Mouse (Mus musculus): ENCODE measurements around the gene Dedd. TPM values are rescaled to one million over a fixed set of nuclear protein-coding genes. Genes with fewer than 3 reads are reported as not detected.

Gene Dedd
- total RNA-seq, 1 experiment, result 23.9 TPM

DNA sequence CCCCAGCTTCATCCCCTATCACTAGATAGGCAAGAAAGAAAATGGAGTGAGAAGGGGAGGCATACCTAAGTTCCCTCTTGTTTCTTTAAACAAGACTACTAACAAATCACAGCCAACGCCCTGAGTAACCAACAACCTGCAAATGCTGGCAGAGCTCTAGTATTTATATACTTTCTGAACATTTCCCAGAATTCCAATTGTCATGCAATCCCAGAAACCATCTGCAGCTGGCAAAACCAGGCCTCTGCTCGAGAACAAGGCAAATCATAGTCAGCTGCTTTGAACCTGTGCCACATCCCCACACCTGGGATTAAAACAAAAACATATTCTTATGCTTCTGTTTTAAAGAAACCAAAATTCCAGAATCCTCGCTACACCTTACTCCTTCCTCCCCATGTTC, 35.6 kb upstream of the Dedd start:
- no peak for TF ChIP-seq HCFC1 (IDR thresholded peaks at IDR 0.05; ENCODE audit: borderline replicate concordance, insufficient read depth, low read length)
- TF ChIP-seq ZNF384 (IDR thresholded peaks at IDR 0.05; ENCODE audit: low read depth, low read length), result no peak
- no peak for TF ChIP-seq ZC3H11A (IDR thresholded peaks at IDR 0.05; ENCODE audit: borderline replicate concordance, low read depth, low read length)
- no peak for TF ChIP-seq MAFK (IDR thresholded peaks at IDR 0.05; ENCODE audit: insufficient read depth, low read depth, low read length)
- TF ChIP-seq CHD2 (IDR thresholded peaks at IDR 0.05; ENCODE audit: low read depth, low read length), result no peak
- H3K9ac ChIP-seq (ENCODE audit: insufficient read depth, low read depth, low read length, poor library complexity, severe bottlenecking), result no peak overlapping the region

DNA sequence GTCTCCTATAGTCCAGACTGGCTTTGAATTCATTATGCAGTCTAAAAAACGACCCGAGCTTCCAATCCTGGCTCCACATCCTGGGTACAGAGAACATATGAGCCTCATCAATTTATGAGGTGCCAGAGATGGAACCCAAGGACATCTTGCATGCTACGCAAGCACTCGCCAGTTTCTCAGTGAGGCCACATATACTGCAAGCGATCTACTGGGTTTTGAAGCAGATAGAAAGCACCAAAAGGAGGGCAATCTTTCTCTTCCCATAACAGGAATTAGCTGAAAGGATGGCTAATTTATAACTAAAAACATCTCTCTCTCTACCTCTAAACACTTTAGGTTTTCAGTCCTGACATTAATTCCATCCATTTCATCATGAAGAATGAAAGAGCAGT, 35.0 kb upstream of the Dedd start:
- no peaks in the 10 kb centered on the region for H3K9me3 ChIP-seq (ENCODE audit: control insufficient read depth, insufficient read depth, low read depth, low read length)
- no peak for TF ChIP-seq MAFK (IDR thresholded peaks at IDR 0.05; ENCODE audit: insufficient read depth, low read depth, low read length)
- TF ChIP-seq HCFC1 (IDR thresholded peaks at IDR 0.05; ENCODE audit: borderline replicate concordance, insufficient read depth, low read length), result no peak
- no peak for TF ChIP-seq ZC3H11A (IDR thresholded peaks at IDR 0.05; ENCODE audit: borderline replicate concordance, low read depth, low read length)
- TF ChIP-seq CHD2 (IDR thresholded peaks at IDR 0.05; ENCODE audit: low read depth, low read length), result no peak
- TF ChIP-seq ZNF384 (IDR thresholded peaks at IDR 0.05; ENCODE audit: low read depth, low read length), result no peak
- H3K9ac ChIP-seq (ENCODE audit: insufficient read depth, low read depth, low read length, poor library complexity, severe bottlenecking), result peak overlapping the region; percentile 95
- in situ Hi-C loops (cut with MboI; ENCODE audit: low sequenced_read_pairs in 2 of 2, unreplicated experiment in 2 of 2), result no loop called here
- peak overlapping the region; percentile 85 to 99 for H3K4me3 ChIP-seq (ENCODE audit: insufficient read depth in 1 of 2, low read depth in 1 of 2, low read length in 2 of 2, poor library complexity in 1 of 2, severe bottlenecking in 1 of 2)
- no peak for DNase-seq (ENCODE audit: low read depth, low spot score)
- H3K4me1 ChIP-seq (ENCODE audit: control insufficient read depth in 2 of 2, insufficient read depth in 2 of 2, low read length in 2 of 2, poor library complexity in 1 of 2), result peaks cover 4 to 14% of the 10 kb centered on the region in 2 experiments; a peak in 3 of 4 replicates
- no peaks in the 10 kb centered on the region for H3K36me3 ChIP-seq (ENCODE audit: control insufficient read depth, insufficient read depth, low read length, poor library complexity, severe bottlenecking)
- H3K27ac ChIP-seq (ENCODE audit: insufficient read depth, low read depth, low read length, poor library complexity, severe bottlenecking), result peak overlapping the region; percentile 94; the same call in 1 of the 2 replicates

More for the DNA sequence above, 35.6 kb upstream of the Dedd start:
- Histone ChIP-seq H3K36me3 (ENCODE audit: control insufficient read depth, insufficient read depth, low read length, poor library complexity, severe bottlenecking) (no peaks in the 10 kb centered on the region), H3K9me3 (ENCODE audit: control insufficient read depth, insufficient read depth, low read depth, low read length) (no peaks in the 10 kb centered on the region), H3K4me1 (ENCODE audit: control insufficient read depth in 2 of 2, insufficient read depth in 2 of 2, low read length in 2 of 2, poor library complexity in 1 of 2) (peaks cover 4 to 9% of the 10 kb centered on the region in 2 experiments; a peak in 3 of 4 replicates), H3K4me3 (ENCODE audit: insufficient read depth in 1 of 2, low read depth in 1 of 2, low read length in 2 of 2, poor library complexity in 1 of 2, severe bottlenecking in 1 of 2) (peak overlapping the region; percentile 85 to 99; a peak in 3 of 4 replicates), H3K27ac (ENCODE audit: insufficient read depth, low read depth, low read length, poor library complexity, severe bottlenecking) (no peak overlapping the region; the same call in 1 of the 2 replicates)
- in situ Hi-C loops (cut with MboI; ENCODE audit: low sequenced_read_pairs in 2 of 2, unreplicated experiment in 2 of 2), result no loop called here
- DNase-seq (ENCODE audit: low read depth, low spot score), result no peak

DNA sequence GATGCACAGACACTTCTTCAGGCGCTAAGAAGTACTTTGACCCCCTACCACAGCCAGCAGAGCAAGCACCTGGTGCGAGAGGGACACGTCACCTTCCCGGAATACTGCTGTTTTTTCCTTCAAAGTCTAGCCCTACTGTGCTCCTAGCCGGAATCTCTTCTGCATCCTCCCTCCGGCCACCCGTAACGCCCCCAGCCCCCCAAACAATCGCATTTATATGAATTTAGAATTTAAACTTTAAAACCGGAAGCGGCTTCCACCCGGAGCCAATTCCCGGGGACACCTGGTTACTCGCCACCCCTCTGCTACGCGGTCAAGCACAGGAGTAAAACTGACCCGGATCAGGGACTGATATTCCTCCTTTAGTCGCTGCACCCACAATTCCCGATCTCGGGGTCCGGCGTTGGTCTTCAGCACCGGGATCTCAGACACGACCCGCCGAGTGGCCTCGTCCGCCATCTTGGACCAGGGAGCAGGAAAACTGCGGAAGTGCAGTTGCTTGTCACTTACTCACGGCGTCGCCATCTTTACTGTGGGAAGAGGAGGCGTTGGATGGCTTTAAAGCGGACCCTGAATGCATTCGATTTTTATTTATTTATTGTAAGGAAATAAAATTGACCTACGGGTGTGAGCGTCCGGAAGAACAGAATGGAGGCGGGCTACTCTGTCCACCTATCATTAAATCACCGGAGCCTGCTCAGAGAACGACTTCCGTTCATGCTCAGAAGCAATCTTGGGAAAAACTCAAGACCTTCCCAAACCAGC, 34.5 kb upstream of the Dedd start, which contains the start of gene Ufc1:
Ufc1 (minus strand) TSS at position 727 of the 765 bp plus-strand sequence.
- in situ Hi-C loops (cut with MboI; ENCODE audit: low sequenced_read_pairs in 2 of 2, unreplicated experiment in 2 of 2), result no loop called here
- Histone ChIP-seq H3K9me3 (ENCODE audit: control insufficient read depth, insufficient read depth, low read depth, low read length) (no peaks in the 10 kb centered on the region), H3K36me3 (ENCODE audit: control insufficient read depth, insufficient read depth, low read length, poor library complexity, severe bottlenecking) (no peaks in the 10 kb centered on the region), H3K4me1 (ENCODE audit: control insufficient read depth in 2 of 2, insufficient read depth in 2 of 2, low read length in 2 of 2, poor library complexity in 1 of 2) (peaks cover 4 to 14% of the 10 kb centered on the region in 2 experiments; a peak in 3 of 4 replicates), H3K4me3 (ENCODE audit: insufficient read depth in 1 of 2, low read depth in 1 of 2, low read length in 2 of 2, poor library complexity in 1 of 2, severe bottlenecking in 1 of 2) (peak within 1 kb of the TSS; percentile 85 to 99), H3K27ac (ENCODE audit: insufficient read depth, low read depth, low read length, poor library complexity, severe bottlenecking) (peak within 1 kb of the TSS; percentile 94), H3K9ac (ENCODE audit: insufficient read depth, low read depth, low read length, poor library complexity, severe bottlenecking) (peak within 1 kb of the TSS; percentile 95)
- no peak for TF ChIP-seq MAFK (IDR thresholded peaks at IDR 0.05; ENCODE audit: insufficient read depth, low read depth, low read length)
- TF ChIP-seq HCFC1 (IDR thresholded peaks at IDR 0.05; ENCODE audit: borderline replicate concordance, insufficient read depth, low read length), result no peak
- no peak for TF ChIP-seq ZC3H11A (IDR thresholded peaks at IDR 0.05; ENCODE audit: borderline replicate concordance, low read depth, low read length)
- no peak for TF ChIP-seq CHD2 (IDR thresholded peaks at IDR 0.05; ENCODE audit: low read depth, low read length)
- no peak for TF ChIP-seq ZNF384 (IDR thresholded peaks at IDR 0.05; ENCODE audit: low read depth, low read length)
- peak; percentile 63 for DNase-seq (ENCODE audit: low read depth, low spot score)

DNA sequence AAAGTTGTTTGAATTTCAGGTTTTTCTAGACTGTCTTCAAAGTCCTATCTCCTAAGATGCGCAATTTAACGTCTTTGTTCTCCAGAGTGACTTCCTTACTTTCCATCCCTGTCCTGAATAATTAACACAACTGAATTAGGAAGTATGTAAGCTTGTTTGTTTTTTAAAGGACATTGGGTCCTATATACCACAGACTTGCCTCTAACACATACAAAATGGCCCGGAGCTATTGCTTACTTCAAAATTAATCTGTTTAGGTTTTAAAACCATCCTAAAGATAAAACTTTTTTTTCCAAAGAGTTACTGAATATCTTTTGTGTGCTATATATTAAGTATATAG, 33.9 kb upstream of the Dedd start:
- Histone ChIP-seq H3K4me3 (ENCODE audit: insufficient read depth in 1 of 2, low read depth in 1 of 2, low read length in 2 of 2, poor library complexity in 1 of 2, severe bottlenecking in 1 of 2) (peak overlapping the region; percentile 85 to 99), H3K9me3 (ENCODE audit: control insufficient read depth, insufficient read depth, low read depth, low read length) (no peaks in the 10 kb centered on the region), H3K4me1 (ENCODE audit: control insufficient read depth in 2 of 2, insufficient read depth in 2 of 2, low read length in 2 of 2, poor library complexity in 1 of 2) (peaks cover 4 to 14% of the 10 kb centered on the region in 2 experiments; a peak in 3 of 4 replicates), H3K27ac (ENCODE audit: insufficient read depth, low read depth, low read length, poor library complexity, severe bottlenecking) (no peak overlapping the region), H3K9ac (ENCODE audit: insufficient read depth, low read depth, low read length, poor library complexity, severe bottlenecking) (peak overlapping the region; percentile 95; the same call in 1 of the 2 replicates), H3K36me3 (ENCODE audit: control insufficient read depth, insufficient read depth, low read length, poor library complexity, severe bottlenecking) (no peaks in the 10 kb centered on the region)
- no peak for DNase-seq (ENCODE audit: low read depth, low spot score)
- TF ChIP-seq ZC3H11A (IDR thresholded peaks at IDR 0.05; ENCODE audit: borderline replicate concordance, low read depth, low read length), result no peak
- no peak for TF ChIP-seq MAFK (IDR thresholded peaks at IDR 0.05; ENCODE audit: insufficient read depth, low read depth, low read length)
- TF ChIP-seq HCFC1 (IDR thresholded peaks at IDR 0.05; ENCODE audit: borderline replicate concordance, insufficient read depth, low read length), result no peak
- no peak for TF ChIP-seq ZNF384 (IDR thresholded peaks at IDR 0.05; ENCODE audit: low read depth, low read length)
- TF ChIP-seq CHD2 (IDR thresholded peaks at IDR 0.05; ENCODE audit: low read depth, low read length), result no peak
- in situ Hi-C loops (cut with MboI; ENCODE audit: low sequenced_read_pairs in 2 of 2, unreplicated experiment in 2 of 2), result no loop called here
